In genomic region chr6:72607676-72608075, GRCm38 (mm10) we compare ENCODE assay signal across 22 mouse cellular contexts. TPM values are rescaled to one million over a fixed set of nuclear protein-coding genes. Genes with fewer than 3 reads are reported as not detected.
A peak's percentile ranks its signal among the peaks of the same experiment; 100 is the strongest.
DNase-seq lines count a peak whose midpoint lies in the region; ATAC-seq and TF ChIP-seq lines count a peak whose summit lies in the region.
"Had no signal": no experiment of that assay in that cellular context is flagged by ENCODE, and none has a peak within 500 bp of the region (broad histone marks: within the 10 kb centered on the region; RNA-seq: fewer than 3 reads in every experiment).

No protein-coding gene starts in this region.

- 90% methylated on average over 5 of the region's 5 CpGs for WGBS in midbrain, postnatal 0 days

- no peak for ATAC-seq in midbrain, postnatal 0 days (ENCODE audit: low FRiP score)
- ATAC-seq: activated CD4-positive, CD25-positive, alpha-beta regulatory T cell, adult 4 months; forebrain, embryonic 14.5 days; Patski had no signal

- no peak overlapping the region for H3K27ac ChIP-seq in midbrain, postnatal 0 days (ENCODE audit: low read depth, low read length)
- H3K27ac ChIP-seq: embryonic facial prominence, embryonic 15.5 days; forebrain, embryonic 10.5 days; gastrocnemius, adult 2 months; hindbrain, embryonic 15.5 days had no signal

- intact Hi-C loops in left cerebral cortex, postnatal 10 days (cut with DNase I) = no loop called here

- no peaks in the 10 kb centered on the region for H3K4me1 ChIP-seq in midbrain, postnatal 0 days (ENCODE audit: insufficient read depth, low read length)
- H3K4me1 ChIP-seq: embryonic facial prominence, embryonic 15.5 days; forebrain, embryonic 10.5 days; hindbrain, embryonic 15.5 days had no signal

- no peak overlapping the region for H3K9ac ChIP-seq in midbrain, postnatal 0 days (replicated peaks; ENCODE audit: low read length, poor library complexity, severe bottlenecking)
- H3K9ac ChIP-seq: embryonic facial prominence, embryonic 15.5 days; heart, embryonic 12.5 days; hindbrain, embryonic 15.5 days had no signal

- DNase-seq in adrenal gland, postnatal 14 days = peak; percentile 43
- no peak for DNase-seq in adrenal gland, adult 18-20 months (ENCODE audit: low spot score in 2 of 2)
- DNase-seq in kidney, adult 8-10 months = peak; percentile 70 to 79
- no peak for DNase-seq in kidney, postnatal 4 days
- peak; percentile 50 for DNase-seq in kidney, postnatal 10 days
- no peak for DNase-seq in left cerebral cortex, postnatal 10 days (ENCODE audit: extremely low spot score in 1 of 2, low spot score in 2 of 2)
- DNase-seq in midbrain, postnatal 0 days (ENCODE audit: low spot score) = no peak
- DNase-seq: cerebellum, adult 11 months; cerebellum, adult 8-10 months; cerebellum, postnatal 14 days; embryo, embryonic 11 days; gastrocnemius, adult 2 months; gastrocnemius, postnatal 25 days had no signal

- H3K9me3 ChIP-seq in midbrain, postnatal 0 days (ENCODE audit: low read length) = no peaks in the 10 kb centered on the region
- H3K9me3 ChIP-seq: embryonic facial prominence, embryonic 15.5 days; forebrain, embryonic 10.5 days; heart, embryonic 12.5 days; hindbrain, embryonic 15.5 days had no signal

- H3K36me3 ChIP-seq in midbrain, postnatal 0 days (ENCODE audit: insufficient read depth, low read length) = peaks cover 56% of the 10 kb centered on the region

- H3K4me2 ChIP-seq in midbrain, postnatal 0 days (ENCODE audit: low read depth, low read length, poor library complexity, severe bottlenecking) = no peak overlapping the region
- H3K4me2 ChIP-seq: embryonic facial prominence, embryonic 15.5 days; heart, embryonic 12.5 days; hindbrain, embryonic 15.5 days had no signal

- TF ChIP-seq CTCF in midbrain, postnatal 0 days (IDR thresholded peaks at IDR 0.05) = no peak

- H3K4me3 ChIP-seq in midbrain, postnatal 0 days (ENCODE audit: low read depth, low read length) = no peak overlapping the region
- H3K4me3 ChIP-seq: embryonic facial prominence, embryonic 15.5 days; erythroblast, embryonic 14.5 days; forebrain, embryonic 10.5 days; gastrocnemius, adult 2 months; heart, embryonic 12.5 days; hindbrain, embryonic 15.5 days had no signal

- no peaks in the 10 kb centered on the region for H3K27me3 ChIP-seq in midbrain, postnatal 0 days (ENCODE audit: insufficient read depth, low read length)
- H3K27me3 ChIP-seq: CH12.LX; embryonic facial prominence, embryonic 15.5 days; heart, embryonic 12.5 days; hindbrain, embryonic 15.5 days; Patski had no signal

RNA-seq across cellular contexts. Expression of gene Tgoln1, which starts 9.1 kb away (rescaled TPM):
- 135 and 142 TPM in 2 replicates for total RNA-seq in adrenal gland, postnatal 14 days (2021)
- total RNA-seq in adrenal gland, adult 18-20 months (2021) = 100 to 1,000 TPM; 241 to 257 TPM
- 10 to 100 TPM; 48.4 to 50.9 TPM for total RNA-seq in left cerebral cortex, postnatal 10 days (2021)
- total RNA-seq in midbrain, postnatal 0 days (2014; rRNA removed) = 34.2 and 36.2 TPM in 2 replicates
- polyA plus RNA-seq in midbrain, postnatal 0 days (2015; fragmentation: Nextera tagmentation; extraction: Ambion mirVana) = 37.7 and 39.2 TPM in 2 replicates

RNA-seq across cellular contexts. Expression of gene Retsat, which starts 9.4 kb away (rescaled TPM):
- total RNA-seq in adrenal gland, postnatal 14 days (2021) = 362 and 390 TPM in 2 replicates
- 100 to 1,000 TPM; 332 to 343 TPM for total RNA-seq in adrenal gland, adult 18-20 months (2021)
- 10 to 100 TPM; 25.9 to 30.8 TPM for total RNA-seq in left cerebral cortex, postnatal 10 days (2021)
- total RNA-seq in midbrain, postnatal 0 days (2014; rRNA removed) = 4.4 and 4.5 TPM in 2 replicates
- polyA plus RNA-seq in midbrain, postnatal 0 days (2015; fragmentation: Nextera tagmentation; extraction: Ambion mirVana) = 6.8 and 7.5 TPM in 2 replicates

RNA-seq across cellular contexts. Expression of gene Elmod3, which starts 9.5 kb away (rescaled TPM):
- total RNA-seq in adrenal gland, postnatal 14 days (2021) = 16.2 and 21.7 TPM in 2 replicates
- 10 to 100 TPM; 10.9 to 13.5 TPM for total RNA-seq in adrenal gland, adult 18-20 months (2021)
- 10 to 100 TPM; 13.0 to 14.4 TPM for total RNA-seq in left cerebral cortex, postnatal 10 days (2021)
- 12.5 and 18.3 TPM in 2 replicates for total RNA-seq in midbrain, postnatal 0 days (2014; rRNA removed)
- polyA plus RNA-seq in midbrain, postnatal 0 days (2015; fragmentation: Nextera tagmentation; extraction: Ambion mirVana) = 16.0 and 17.9 TPM in 2 replicates

Comparison
In these comparisons a context has a peak if more than half of its experiments do, and no peak if none do; other contexts are left out.
1. DNase-seq: peak in adrenal gland, postnatal 14 days (single experiment), kidney, adult 8-10 months (2 of 2) and kidney, postnatal 10 days (single experiment); none in adrenal gland, adult 18-20 months (0 of 2), kidney, postnatal 4 days (0 of 2), left cerebral cortex, postnatal 10 days (0 of 2) and midbrain, postnatal 0 days (single experiment).
2. RNA of gene Retsat, which starts 9.4 kb away (total RNA-seq): 362 to 390 TPM in adrenal gland, postnatal 14 days and 332 to 343 TPM in adrenal gland, adult 18-20 months; 25.9 to 30.8 TPM in left cerebral cortex, postnatal 10 days and 4.4 to 4.5 TPM in midbrain, postnatal 0 days; every median in the first group is over 10 times any median in the second.